Mouse (Mus musculus): ENCODE data around the gene Dhx9.
"Not testable (repeated sequence)": the region's sequence is repeated elsewhere in the genome, so short reads cannot be mapped to it uniquely, and the experiment has no call there.

Dhx9 gene

DNA sequence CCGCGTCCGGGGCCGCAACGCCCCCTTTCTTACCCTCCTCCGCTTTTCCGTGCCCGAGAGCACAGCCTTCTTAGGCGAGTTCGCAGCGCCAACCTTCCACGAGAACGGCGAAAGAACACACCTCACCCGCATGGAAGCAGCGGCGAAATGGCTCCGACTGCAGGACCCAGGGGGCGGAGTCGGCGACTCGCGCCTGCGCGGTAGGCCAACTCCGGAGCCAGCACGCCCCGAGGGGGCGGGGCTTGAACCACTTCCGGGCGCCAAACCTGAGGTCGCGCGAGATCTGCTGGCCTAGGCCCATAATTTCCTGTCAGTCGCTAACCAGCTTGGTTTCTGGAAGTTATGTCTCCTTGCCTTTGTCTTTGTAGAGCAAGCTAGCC is at the start of gene Dhx9:
Gene Dhx9 (minus strand): TSS at position 161 of the 380 bp plus-strand sequence.
- DNase-seq = peak; percentile 97 to 100

DNA sequence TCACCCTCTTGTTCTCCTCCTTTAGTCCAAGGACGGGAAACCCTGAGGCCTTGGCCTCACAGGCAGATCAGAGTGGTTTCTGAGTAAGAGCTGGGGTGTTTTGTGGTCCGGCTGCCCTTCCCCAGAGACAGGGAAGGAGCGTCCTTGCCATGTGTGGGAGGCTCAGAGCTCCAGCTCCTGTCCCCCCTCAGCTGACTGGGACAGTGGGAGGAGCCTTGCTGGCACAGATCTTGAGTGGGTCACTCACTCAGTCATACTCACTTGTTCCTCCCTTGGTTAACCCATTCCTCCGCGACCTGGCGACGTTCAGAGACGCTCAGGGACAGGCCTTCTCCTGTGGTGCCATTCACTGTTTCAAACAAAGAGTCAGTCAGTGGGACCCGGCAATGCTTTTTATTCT is 48.2 kb upstream of the Dhx9 start:
- no peak for DNase-seq

- not testable (repeated sequence) for DNase-seq
Measured at GRCm38 (mm10) chr1:153532896-153533295, 45.4 kb upstream of the Dhx9 start.

- DNase-seq = peak in 1 of 2 experiments; percentile 30
Measured at GRCm38 (mm10) chr1:153532234-153532841, 44.9 kb upstream of the Dhx9 start.

DNA sequence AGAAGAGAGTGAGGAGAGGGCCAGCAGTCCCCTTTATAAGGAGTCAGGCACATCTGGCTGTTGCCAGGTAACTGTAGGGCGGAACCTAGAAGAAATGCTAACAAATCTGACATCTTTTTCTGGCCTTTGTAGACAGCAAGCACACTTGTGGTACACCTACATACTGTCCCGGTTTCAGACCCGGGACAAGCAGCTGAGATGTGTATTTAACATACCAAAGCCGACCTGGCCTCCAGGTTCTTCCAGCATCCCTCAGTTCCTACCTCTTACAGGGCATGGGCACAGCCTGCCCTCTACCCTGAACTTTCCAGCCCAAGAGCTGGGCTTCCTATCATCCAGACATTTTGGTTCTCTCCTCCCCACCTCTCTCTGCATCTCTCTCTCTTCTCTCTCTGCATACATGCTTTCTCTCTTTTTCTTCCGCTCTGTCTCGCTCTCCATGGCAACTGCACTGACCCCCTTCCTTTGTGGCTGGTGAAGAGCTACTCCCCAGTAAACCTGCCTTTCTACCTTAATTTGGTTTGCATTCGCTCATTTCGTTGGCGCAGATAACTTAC is 44.3 kb upstream of the Dhx9 start:
- DNase-seq = no peak

DNA sequence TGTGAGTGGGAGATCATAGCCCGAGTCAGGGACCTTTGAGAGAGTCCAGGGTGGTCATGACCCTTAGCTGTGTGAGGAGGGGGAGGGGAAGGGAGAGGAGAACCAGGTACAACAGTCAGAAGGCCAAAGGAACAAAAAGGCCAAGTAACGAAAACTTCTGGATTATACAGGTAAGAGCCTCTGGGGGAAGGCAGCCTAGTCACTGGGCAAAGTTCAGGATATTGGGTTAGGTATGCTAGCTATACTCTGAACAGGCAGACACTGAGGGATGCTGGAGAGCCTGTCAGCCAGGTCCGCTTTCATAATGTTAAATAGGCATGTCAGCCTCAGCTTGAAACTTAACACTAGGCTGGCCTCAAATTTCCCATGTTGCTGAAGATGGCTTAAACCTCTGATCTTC is 34.7 kb upstream of the Dhx9 start:
- DNase-seq = peak in 1 of 2 experiments; percentile 24

DNA sequence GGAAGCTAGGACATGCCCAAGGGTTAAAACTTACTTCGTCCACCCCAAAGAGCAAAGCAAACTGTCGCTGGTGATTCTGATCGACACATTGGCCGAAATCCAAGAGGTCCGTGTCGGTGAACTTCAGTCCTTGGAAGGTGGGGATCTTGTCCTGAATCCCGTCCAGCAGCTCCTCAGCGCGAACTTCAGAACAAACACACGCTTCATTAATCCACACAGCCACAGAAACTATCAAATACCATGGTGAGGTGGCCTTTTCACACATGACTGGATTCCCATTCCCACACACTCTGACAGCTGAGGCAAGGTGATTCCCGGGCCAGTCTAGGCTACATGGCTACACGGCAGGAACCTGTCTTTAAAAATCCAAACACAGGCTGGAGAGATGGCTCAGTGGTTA is 27.9 kb upstream of the Dhx9 start:
- peak; percentile 75 to 81 for DNase-seq

- no peak for DNase-seq
Measured at GRCm38 (mm10) chr1:153510330-153511009, 23.0 kb upstream of the Dhx9 start.

DNA sequence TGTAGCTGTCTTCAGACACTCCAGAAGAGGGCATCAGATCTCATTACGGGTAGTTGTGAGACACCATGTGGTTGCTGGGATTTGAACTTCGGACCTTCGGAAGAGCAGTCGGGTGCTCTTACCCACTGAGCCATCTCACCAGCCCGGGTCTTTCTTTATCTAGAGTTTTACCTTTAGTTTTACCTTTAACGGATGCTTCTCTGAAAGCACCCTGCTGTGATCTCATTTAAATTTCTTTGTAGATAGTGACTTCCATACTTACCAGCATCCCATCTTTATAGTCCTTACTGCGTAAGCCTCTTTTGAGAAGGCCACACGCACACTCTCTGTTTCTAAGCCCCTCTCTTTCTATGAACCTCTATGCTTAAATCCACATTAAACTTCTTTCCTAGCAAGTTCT is 22.1 kb upstream of the Dhx9 start:
- DNase-seq = not testable (repeated sequence)

GRCm38 (mm10) chr1:153509012-153509411 is 21.6 kb upstream of the Dhx9 start:
- DNase-seq = no peak

GRCm38 (mm10) chr1:153506266-153506665 is 18.8 kb upstream of the Dhx9 start:
- peak; percentile 83 to 93 for DNase-seq

DNA sequence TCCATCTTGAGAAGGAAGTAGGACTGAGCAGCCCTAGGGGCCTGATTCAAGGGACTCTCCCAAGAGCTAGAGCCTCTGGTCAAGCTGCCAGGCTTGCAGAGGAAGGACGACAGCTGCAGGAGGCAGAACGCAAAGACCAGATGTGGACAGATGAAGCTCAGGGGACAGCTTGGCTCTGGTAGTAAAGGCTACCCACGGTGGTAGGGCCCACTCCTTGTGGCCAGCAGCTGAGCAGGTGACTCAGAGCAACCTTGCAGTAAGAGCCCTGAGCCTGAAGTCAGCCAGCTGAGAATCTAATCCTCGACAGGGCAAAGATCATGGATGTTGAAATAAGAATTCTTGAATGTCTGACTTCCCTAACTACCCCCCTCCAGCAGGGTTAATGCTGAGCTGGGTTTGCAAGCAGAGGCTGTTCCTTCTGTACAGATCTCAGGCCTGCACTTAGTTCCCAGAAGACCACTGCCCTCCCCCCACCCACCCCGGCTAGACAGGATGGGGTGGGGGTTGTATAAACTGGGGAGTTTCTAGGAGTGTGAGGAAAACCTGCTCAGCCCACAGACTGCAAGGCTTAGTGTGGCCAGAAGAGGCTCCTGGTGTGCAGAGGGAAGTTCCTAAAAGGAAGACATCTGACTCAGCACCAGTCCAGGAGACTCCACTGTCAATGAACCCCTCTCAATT is 14.3 kb upstream of the Dhx9 start:
- DNase-seq = peak; percentile 61 to 87

GRCm38 (mm10) chr1:153500030-153500429 is 12.6 kb upstream of the Dhx9 start:
- DNase-seq = peak in 1 of 2 experiments; percentile 65

DNA sequence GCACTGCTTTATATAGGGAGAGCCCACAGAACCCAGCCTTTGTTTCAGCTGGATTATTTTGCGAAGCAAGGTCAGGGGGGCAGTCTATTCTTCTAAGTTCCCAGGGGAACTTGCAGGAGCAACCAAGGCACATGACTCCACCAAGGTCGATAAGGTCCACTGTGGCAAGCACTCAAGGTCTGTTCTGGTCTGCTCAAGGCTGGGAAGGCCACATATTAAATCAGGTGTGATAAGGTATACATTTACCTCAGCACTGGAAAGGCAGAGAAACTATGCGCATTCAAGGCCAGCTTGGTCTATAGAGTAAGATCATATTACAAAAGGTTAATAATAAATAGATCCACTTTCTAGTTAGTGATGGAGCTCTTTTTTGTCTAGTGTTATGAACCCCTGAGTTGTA is 8.6 kb upstream of the Dhx9 start:
- DNase-seq = no peak

DNA sequence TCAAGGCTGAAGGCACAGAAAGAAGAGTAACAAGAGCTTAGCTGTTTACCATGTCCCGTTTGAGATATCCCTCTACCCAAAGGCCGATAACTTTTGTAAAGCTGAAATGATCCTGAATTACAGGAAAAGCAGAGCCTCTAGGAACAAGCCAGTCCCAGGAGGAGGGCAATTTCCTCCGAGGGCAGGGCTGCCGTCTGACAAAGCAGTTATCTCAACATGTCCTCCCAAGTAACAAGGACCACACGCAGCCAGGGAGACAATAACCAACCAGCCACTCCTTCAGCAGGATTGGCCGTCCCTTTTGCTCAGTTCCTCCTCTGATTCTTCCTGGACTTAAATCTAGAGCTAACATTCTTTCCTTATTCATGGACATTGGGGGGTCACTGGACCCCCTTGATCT is 6.5 kb upstream of the Dhx9 start:
- DNase-seq = no peak

- DNase-seq = peak; percentile 74 to 82
Measured at GRCm38 (mm10) chr1:153493338-153493737, 5.9 kb upstream of the Dhx9 start.

GRCm38 (mm10) chr1:153491822-153492221 is 4.4 kb upstream of the Dhx9 start:
- DNase-seq = no peak

GRCm38 (mm10) chr1:153491345-153491744 is 3.9 kb upstream of the Dhx9 start:
- DNase-seq = no peak

- peak in 1 of 2 experiments; percentile 34 for DNase-seq
Measured at GRCm38 (mm10) chr1:153489963-153490362, 2.5 kb upstream of the Dhx9 start.

- no peak for DNase-seq
Measured at GRCm38 (mm10) chr1:153489540-153489939, 2.1 kb upstream of the Dhx9 start.

DNA sequence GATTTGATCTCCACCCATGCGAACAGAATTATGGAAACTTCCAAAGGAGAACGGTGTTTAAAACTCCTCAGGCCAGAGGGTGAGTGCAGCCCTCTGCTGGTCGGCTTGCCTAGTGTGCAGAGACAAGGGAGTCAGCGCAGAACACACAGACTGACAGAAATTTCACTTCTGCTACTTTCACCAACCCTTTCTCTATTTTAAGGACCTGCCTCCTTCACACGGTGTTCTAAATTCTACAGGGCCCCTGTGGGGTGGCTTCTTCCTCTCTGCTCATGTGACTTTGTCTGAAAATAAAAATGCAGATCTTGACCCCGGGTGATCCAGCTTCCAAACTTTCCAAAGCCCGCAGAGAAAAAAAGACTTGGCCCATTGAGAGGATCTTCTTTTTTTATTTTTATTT is 1.7 kb upstream of the Dhx9 start:
- peak in 1 of 2 experiments; percentile 59 for DNase-seq

DNA sequence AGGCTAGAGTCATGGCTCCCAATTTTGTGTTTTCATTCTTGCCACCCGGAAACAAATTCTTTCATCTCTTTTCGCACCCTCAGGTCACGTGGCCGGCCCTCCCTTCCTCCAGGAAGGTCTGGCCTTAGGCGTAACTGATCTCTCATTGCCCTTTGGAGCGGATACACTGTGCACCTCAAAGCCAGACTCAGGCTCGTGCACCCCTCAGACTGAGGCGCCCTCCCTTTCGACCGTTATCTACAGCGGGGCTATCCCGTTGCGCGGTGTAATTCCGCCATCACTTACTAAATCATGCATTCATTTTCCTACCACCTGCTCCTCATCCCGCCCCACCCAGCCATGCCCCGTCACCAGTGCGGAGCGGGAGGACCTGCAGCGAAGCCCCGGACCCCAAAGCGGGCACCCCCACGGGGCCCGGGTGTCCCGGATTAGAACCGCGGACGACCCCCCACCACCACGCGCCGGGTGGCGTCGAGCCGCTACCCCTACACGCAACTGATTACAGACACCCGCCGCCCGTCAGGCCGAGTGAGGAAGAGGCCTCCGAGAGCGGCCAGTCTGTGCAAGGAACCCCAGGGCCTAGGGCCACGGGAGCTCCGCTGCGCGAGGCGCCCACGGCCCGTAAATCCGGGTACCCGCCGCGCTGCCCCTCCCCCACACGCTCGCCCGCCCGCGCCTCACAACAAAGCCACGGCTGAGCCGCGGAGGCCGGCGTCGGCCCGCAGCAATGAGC is 527 bp downstream of the Dhx9 start:
- DNase-seq = peak; percentile 75 to 81

DNA sequence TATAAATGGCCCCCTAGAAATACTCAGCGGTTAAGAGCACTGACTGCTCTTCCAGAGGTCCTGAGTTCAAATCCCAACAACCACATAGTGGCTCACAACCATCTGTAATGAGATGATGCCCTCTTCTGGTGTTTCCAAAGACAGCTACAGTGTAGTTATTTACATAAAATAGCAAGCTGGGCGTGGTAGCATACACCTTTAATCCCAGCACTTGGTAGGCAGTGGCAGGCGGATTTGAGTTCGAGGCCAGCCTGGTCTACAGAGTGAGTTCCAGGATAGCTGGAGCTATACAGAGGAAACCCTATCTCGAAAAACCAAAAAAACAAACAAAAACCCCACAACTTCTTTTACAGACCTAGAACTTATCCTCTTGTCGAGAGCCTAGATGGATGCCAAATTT is 1.3 kb downstream of the Dhx9 start:
- DNase-seq = not testable (repeated sequence)
